Mouse (Mus musculus): ENCODE measurements around the gene Ropn1.
"Not testable (repeated sequence)": the region's sequence is repeated elsewhere in the genome, so short reads cannot be mapped to it uniquely, and the experiment has no call there.

The Ropn1 gene

DNA sequence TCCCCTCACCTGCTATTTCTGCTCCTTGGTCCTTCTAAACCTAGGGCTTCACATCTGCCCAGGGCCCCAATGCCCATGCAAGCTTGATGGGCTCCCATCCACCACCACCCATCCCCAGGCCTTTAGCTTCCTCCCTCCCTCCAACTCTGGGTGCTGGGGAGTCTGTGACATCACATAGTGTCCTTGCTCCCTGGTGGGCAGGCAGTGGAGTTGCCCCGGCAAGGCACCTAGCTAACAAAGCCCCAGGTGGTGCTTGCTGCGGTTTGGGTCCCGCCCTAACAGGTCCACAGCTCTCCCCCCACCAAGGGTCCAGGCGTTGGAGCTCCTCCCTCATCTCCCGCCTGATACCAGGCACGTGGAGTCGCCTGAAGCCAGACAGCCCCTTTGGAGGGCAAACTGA is at the start of gene Ropn1:
Gene Ropn1 (plus strand): TSS at position 301 of the 400 bp plus-strand sequence.
- no peak for DNase-seq (ENCODE audit: low spot score in 2 of 2)

DNA sequence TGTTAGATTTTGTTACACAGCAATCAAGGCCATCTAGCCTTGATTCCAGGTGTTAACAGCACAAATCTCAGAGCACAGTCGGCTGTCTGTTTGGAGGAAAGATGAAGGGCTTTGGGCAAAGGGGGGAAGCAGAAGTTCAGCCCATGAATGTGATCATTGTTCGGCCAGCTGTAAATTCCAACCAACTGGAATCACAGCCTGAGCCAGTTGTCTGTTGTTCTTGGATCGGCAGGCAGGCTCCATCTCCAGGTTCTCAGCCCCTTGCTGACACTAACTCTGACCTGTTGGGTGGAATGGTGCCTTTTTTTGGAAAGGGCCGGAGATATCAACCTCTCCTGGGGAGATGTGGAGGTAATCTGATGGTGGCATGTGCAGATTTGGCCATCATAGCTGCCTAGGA is 47.8 kb upstream of the Ropn1 start:
- DNase-seq (ENCODE audit: low spot score in 2 of 2) = peak in 1 of 2 experiments; percentile 24

DNA sequence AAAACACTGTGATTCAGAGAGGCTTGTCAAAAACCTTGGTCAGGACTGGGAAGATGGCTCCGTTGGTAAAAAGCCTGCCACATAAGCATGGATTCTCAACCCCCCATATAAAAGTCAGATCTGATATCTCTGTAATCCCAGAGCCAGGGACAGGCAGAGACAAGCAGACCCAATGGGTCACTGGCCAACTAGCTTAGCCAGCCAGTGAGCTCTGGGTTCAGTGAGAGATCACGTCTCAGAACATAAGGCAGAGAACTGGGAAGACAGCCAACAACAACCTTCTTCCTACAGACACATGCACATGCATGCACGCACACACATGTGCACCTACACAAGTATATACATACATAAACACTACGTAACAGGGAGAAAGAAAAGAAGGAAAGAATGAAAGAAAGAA is 46.6 kb upstream of the Ropn1 start:
- no peak for DNase-seq (ENCODE audit: low spot score in 2 of 2)

DNA sequence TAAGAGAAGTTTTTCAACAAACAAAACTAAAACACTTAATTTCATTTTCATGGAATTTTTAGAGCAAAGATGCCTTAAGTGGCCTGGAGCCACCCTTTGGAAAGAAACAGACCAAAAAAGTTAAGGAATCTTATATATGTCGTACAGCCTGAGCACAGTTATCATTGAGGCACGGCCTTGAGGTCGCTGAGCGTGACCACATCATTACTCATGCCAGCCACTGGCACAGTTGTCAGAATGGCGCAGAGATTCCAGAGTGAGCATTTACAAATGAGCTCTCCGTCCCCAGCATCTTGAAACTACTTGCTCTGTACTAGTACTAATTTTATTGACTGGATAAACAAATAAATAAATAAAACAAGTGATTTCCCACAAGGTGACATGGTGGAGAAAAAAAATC is 45.9 kb upstream of the Ropn1 start:
- DNase-seq (ENCODE audit: low spot score in 2 of 2) = no peak

DNA sequence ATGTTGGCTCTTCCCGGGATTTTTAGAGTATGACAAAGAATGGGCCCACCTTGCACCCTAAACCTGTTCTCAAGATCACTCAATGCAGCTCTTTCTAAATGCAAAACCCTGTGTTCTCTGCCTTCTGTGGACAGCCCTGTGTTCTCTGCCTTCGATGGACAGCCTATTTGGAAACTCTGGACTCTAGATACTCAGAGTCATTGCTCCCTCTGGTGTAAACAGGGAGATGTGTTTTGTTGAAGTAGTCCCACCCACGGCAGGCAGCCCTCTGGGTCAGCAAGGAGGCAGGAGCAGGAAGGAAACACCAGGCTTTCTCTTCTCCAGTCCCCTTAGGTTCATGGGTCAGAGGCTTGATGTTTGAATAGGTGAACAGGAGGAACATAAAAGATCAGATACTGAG is 44.0 kb upstream of the Ropn1 start:
- no peak for DNase-seq (ENCODE audit: low spot score in 2 of 2)

DNA sequence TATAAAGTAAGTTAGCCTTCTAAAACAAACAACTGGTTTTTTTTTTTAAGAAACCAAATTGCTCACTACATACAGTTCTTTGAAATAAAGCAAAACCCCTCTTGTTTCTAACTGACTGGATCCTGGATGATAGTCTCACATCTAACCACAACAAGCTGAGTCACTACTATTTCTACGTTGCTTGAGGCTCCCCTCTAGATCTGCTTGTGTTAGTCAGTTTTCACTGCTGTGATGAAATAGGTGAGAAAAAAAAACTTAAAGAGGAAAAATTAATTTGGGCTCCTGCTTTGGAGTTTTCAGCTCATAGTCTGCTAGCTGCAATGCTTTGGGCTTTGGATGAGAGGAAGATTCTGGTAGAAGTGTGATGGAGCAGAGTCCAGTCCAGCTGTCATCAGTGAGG is 39.6 kb upstream of the Ropn1 start:
- no peak for DNase-seq (ENCODE audit: low spot score in 2 of 2)

DNA sequence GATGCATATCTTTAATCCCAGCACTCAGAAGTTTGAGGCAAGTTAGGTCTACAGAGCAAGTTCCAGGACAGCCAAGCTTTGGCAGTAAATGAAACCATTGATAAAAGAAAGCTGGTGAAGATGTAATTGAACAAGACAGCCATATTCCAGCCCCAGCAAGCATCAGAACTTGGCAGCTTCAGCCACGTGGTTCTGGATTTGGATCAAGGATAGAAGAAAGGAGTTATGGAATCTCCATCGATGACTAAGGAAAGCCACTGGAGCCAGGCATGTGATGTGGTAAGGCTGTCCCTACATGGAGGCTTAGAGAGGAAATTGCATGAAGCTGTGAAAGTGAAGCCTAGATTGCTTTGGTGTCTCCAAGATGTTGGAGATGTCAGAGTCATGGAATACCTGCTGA is 35.7 kb upstream of the Ropn1 start:
- DNase-seq (ENCODE audit: low spot score in 2 of 2) = no peak

DNA sequence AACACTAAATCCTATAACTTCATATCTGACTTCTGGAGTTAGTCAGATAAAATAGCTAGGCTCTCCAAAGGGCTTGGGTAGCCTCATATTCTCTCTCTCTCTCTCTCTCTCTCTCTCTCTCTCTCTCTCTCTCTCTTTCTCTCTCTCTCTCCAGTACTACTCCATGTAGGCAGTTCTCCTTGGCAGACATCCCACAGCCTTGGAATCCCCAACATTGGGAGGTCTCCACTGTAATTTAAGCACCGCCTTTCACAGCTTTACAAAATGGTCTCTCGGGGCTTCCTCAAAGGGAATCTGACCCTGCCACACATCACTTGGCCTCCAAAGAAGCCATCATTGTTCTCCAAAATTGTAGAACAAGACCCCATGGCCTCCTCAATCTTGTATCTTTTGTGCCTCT is 22.1 kb upstream of the Ropn1 start:
- peak in 1 of 2 experiments; percentile 40 for DNase-seq (ENCODE audit: low spot score in 2 of 2)

DNA sequence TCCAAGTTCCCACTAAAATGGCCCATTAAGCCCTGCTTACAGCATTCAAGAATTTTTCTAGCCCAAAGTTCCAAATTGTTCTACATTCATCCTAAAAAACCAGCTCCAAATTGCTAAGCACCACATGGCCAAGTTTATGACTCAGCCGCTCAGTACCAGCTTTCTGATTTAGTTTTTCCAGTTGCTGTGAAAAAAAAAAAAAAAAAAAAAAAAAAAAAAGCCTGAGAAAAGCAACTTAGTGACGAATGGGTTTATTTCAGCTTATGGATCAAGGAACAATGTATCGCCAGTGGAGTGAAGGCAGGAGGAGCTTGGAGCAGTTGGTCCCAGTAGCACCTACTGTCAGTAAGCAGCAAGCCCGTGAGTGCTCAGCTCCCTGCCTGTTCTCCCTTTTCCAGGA is 21.3 kb upstream of the Ropn1 start:
- DNase-seq (ENCODE audit: low spot score in 2 of 2) = peak in 1 of 2 experiments; percentile 27

DNA sequence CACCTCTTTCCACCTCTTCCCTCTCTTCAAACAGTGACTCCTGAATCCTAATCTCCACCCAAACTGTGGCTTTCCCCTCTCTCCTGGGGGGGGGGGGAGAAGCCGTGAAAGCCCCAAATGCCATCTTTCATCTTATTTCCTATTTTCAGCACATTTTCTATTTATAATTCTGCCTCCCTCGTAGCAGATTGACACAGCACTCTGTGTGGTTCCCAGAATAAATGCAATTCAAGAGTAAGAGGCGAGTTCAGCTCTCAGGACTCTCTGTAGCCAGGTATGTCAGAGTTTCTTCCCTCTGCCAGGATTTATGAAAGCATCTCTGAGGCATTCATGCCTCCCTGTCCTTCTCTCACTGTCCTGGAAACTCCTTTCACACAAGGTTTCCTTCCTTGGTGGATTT is 14.2 kb upstream of the Ropn1 start:
- DNase-seq (ENCODE audit: low spot score in 2 of 2) = no peak

DNA sequence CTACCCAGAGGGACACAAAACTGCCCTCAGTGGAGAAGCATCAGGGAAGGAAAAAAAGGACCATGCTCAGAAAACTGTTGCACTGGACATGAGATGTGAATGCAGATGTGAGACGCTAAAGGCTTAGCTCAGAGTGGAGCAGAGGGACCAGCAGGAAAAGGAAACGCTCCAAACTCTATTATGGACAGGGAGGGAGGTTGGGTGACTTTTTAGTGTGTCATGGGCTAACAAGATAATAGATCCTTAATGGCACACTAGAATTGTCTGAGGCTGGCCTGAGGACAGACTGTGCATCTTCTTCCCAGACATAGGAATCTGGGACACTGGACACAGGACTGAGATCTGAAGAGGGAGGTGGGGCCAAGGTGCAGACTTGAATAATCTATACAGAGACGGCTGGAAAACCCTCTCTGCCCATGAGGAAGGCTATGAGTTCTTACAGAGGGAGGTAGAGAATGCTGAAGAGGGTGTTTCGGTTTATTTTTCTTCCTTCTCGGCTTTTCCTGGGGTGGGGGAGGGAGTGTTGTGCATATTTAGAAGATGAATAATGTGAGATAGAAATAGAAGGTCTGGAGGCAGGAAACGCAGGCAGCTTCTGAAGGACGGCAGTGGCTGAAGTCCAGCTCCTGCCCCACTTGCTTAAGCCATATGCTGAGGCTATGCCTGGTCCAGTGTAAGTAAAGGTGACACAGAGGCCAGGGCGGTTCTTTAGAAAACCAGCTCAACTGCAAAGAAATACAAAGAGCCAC is 6.0 kb upstream of the Ropn1 start:
- DNase-seq (ENCODE audit: low spot score in 2 of 2) = no peak

DNA sequence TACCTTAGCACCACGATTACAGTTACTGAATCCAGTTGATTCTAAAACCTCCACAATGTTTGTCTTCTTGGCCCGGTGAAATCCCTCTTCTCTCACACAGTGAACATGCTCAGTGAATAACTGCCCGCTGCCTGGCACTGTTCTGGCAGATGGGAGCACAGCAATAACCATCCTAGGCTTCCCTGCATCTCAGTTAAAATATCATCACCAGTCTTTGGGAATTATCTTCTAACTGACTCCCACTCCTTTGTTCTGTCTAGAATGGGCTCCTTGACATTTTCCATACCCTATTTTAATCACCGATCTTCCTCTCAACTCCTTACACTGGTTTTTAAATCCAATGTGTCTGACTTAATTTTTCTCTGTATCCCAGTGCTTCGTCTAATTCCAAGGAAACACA is 3.3 kb downstream of the Ropn1 start:
- DNase-seq (ENCODE audit: low spot score in 2 of 2) = no peak

DNA sequence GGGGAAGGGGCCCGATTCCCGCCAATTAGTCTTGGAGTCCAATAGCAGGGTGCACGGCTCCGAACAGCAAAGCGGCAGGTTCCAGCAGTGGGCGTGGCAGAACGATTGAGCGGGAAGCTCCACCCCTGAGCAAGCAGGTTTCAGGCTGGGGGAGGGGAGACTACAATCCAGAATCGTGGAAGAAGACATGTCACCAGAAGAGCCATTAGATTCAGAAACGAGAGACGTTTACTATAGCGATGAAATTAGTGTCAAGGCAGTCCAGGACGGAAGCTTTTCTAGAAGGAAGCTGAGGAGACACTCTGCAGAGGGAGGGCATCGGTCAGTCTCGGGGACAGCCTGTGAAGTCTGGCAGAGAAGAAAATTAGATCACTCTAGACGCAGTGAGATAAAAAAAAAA is 7.8 kb downstream of the Ropn1 start:
- DNase-seq (ENCODE audit: low spot score in 2 of 2) = not testable (repeated sequence)

DNA sequence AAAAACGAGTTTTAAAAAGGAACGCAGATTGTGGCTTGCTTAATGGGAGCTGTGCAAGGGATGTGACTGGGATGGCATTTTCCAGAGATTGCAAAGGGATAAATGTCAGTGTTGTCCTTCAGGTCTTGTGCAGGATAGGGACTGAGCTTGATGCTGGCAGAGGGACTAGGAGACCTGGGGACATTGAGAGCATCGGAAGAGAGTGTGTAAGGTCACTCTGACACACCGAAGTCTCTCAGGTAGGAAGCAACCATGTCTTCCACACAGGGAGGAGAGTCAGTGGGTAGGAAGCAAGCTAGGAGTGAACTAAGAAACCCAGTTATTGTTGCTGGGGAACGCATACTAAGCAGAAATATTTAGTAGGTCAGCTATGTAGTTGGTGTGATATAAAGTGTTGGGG is 8.3 kb downstream of the Ropn1 start:
- DNase-seq (ENCODE audit: low spot score in 2 of 2) = no peak

DNA sequence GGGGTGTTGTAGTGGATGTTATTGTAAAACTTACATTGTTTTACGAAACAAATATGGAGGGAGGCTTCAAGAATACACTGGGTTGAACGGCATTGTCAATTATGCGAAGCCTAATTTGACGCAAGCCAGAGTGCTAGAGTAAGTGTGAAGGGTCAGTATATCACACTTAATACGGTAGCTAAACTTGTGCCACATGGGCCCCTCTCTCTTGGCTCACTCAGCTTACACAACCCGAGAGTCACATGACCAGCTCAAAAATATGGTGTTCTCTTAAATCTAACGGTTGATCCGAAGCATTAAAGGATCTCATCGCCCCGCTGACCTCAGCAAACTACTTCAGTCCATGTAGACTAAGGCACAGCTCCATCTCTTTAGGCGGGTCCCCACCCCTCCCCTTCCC is 8.7 kb downstream of the Ropn1 start:
- no peak for DNase-seq (ENCODE audit: low spot score in 2 of 2)

DNA sequence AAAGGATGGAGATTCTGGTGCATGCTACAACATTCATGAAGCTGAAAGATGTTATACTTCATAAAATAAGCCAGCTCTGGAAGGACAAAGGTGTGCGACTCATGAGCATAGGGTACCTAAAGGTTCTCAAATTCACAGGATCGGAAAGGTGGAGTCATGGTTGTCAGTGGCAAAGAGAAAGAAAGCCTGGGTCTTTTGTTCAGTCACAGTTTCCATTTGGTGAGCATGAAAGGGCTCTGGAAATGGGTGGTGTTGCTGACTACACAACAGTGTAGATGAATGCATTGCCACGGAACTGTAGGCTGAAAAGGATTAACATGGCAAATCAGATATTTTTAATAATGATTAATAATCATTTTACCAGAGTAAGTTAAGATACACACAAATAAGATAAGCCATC is 14.8 kb downstream of the Ropn1 start:
- DNase-seq (ENCODE audit: low spot score in 2 of 2) = no peak

DNA sequence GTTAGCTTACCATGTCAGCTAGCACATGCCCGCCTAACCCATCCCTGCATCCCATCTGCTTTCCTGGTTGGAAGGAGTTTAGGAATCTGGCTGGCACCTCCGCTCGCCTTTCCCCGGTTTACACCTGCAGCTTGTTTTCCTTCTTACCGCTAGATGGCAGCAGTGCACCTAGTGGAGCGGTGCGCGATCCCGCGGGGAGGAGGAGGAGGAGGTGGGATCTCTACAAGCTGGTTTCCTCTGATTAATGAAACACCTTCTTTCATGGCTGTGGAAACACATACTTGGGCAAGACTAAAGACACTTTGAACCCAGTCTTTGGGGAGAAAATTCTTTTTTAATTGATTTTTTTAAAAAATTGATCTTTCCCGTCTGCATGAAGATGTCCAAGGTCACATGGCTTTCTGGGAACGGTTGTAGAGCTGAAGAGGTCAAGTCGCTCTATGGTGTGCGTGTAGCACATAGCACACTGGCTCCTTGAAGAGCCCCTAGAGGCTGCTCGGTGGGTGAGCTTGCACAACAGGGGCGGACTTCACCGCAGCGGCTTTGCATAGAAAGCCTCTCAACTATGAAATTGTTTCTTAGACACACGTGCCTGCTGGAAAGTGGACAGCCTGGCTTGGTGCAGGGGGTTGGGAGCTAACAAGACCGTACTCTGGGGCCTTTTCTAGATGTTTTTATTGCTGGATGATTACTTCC is 17.5 kb downstream of the Ropn1 start:
- DNase-seq (ENCODE audit: low spot score in 2 of 2) = peak; percentile 48 to 74

DNA sequence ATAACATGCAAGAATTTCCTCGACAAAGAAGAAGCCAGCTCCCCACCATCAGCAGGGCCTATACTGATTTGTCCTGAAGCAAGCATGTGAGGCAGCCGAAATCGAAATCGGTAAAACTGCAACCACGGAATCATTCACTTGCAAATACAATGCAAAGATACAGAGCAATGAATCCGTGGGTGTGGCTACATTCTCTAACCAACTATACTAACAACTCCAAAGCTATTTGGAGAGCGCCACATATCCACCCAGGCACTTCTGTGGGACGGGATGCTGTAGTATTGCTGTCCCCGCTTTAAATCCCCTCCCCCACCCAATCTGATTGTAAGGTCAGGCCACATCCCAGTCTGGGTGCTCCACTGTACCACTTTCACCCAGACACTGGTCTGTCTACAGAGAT is 18.6 kb downstream of the Ropn1 start:
- no peak for DNase-seq (ENCODE audit: low spot score in 2 of 2)

DNA sequence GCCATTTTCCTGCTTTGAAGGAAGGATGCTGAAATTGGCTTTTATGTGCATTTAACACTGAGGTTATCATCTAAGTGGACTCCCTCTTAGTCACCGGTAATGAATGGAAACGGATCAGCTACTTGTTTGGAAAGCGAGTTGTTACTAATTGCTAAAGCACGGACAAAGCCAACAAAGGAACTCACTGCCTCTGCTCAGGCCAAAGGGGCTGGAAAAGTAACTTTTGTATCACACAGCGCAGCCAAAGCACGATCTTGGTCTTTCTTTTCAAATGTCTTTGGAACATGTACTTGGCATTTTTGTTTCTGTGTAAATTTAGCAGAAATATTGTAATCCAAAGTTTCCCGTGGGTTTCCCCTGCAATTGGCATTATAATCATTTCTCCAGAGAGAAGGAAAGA is 22.2 kb downstream of the Ropn1 start:
- no peak for DNase-seq (ENCODE audit: low spot score in 2 of 2)

DNA sequence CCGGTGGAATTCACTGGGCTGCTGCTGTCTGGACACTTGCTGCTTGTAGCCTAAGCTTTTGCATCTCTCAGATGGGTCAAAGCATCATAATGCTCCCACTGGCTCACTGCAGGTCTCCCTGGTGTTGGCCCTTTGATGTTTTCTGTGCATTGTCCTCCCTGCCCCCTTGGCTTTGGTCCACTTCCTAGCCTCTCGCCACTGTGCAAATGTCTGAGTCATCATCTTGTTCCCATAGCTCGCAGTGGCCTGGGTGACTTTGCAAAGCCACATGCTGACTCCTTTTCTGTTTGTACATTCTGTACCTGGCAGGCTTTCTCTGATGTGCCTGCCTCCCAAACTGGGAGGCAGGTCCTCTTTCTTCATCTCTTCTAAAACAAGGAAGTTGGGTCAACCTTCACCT is 23.1 kb downstream of the Ropn1 start:
- no peak for DNase-seq (ENCODE audit: low spot score in 2 of 2)

DNA sequence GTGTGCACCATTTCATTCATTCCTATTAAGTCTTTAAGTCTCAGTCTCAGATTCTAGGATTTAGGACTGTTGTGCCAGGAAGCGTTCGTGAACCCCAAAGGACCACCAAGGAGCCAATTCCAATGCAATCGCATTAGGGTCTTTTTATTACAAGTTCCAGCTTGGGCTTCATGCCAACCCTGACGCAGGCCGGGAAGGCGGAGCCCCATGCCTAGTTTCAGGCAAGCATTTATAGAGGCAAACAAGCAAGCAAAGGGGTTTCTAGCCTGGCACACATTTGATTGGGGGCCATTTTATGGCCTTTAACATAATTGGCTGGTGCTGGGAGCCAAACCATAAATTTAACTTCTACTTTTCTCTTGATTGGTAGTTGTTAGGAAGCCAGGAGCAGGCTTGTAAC is 24.6 kb downstream of the Ropn1 start:
- DNase-seq (ENCODE audit: low spot score in 2 of 2) = no peak

DNA sequence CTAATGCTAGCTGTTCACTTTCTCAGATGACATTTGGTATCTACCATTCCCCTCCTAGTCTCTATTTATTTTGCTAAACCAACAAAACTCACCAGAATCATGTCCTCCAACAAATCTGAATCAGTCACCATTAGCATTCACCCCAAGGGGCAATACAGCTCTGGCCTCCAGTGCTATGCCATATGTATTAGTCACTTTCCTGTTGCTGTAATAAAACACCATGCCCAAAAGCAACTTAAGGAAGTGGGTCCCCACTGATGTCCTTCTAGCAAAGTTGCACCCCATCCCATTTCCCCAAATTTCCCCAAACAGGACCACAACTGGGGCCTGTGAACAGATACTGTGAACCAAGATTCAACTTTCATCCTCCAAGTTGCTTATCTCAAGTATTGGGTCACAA is 32.1 kb downstream of the Ropn1 start:
- DNase-seq (ENCODE audit: low spot score in 2 of 2) = no peak

DNA sequence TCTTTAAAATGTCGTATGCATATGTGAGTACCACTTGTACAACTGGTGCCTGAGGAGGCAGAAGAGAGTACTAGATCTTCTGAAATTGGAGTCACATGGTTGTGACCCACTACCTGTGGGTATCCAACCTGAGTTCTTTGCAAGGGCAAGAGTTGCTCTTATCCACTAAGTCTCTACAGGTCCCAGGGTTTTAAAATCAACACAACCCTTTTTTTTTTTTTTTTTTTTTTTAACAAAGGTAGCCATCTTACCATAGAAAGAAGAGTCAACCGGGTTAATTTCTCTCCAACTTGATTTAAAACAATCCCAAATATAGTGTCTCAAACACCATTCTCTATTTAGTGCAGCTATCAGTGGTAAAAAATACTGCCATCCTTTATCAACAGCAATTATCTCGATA is 40.2 kb downstream of the Ropn1 start:
- no peak for DNase-seq (ENCODE audit: low spot score in 2 of 2)
